28 mouse cellular contexts compared by ENCODE assay signal in genomic region chr1:25698702-25699250, GRCm38 (mm10).
A peak's percentile ranks its signal among the peaks of the same experiment; 100 is the strongest.
DNase-seq lines count a peak whose midpoint lies in the region; ATAC-seq and TF ChIP-seq lines count a peak whose summit lies in the region.
"Had no signal": no experiment of that assay in that cellular context is flagged by ENCODE, and none has a peak within 500 bp of the region (broad histone marks: within the 10 kb centered on the region; RNA-seq: fewer than 3 reads in every experiment).

No protein-coding gene starts in this region.

- no peaks in the 10 kb centered on the region for H3K27me3 ChIP-seq in forebrain, embryonic 14.5 days (replicated peaks; ENCODE audit: control insufficient read depth, insufficient read depth, low read length)
- no peaks in the 10 kb centered on the region for H3K27me3 ChIP-seq in forebrain, embryonic 11.5 days (ENCODE audit: control insufficient read depth, insufficient read depth, low read length)
- H3K27me3 ChIP-seq in forebrain, postnatal 0 days (ENCODE audit: insufficient read depth, low read length): no peaks in the 10 kb centered on the region
- H3K27me3 ChIP-seq: embryonic facial prominence, embryonic 13.5 days; heart, embryonic 13.5 days; liver, embryonic 13.5 days; megakaryocyte, embryonic 14.5 days had no signal

- H3K27ac ChIP-seq in forebrain, embryonic 14.5 days (ENCODE audit: low read depth, low read length): no peak overlapping the region
- no peak overlapping the region for H3K27ac ChIP-seq in forebrain, embryonic 11.5 days (ENCODE audit: low read depth, low read length)
- H3K27ac ChIP-seq in layer of hippocampus, adult 2 months: peak overlapping the region; percentile 76
- H3K27ac ChIP-seq in forebrain, postnatal 0 days (ENCODE audit: low read depth, low read length): 0 out of 2 replicates have a peak overlapping the region, but pooled peaks have one; percentile 24
- H3K27ac ChIP-seq: embryonic facial prominence, embryonic 13.5 days; heart, embryonic 13.5 days; kidney, postnatal 0 days; left cerebral cortex, adult 2 months; liver, embryonic 13.5 days had no signal

- WGBS in forebrain, embryonic 14.5 days: 77% methylated on average over 6 of the region's 6 CpGs
- 92% methylated on average over 6 of the region's 6 CpGs for WGBS in forebrain, embryonic 11.5 days
- 52% methylated on average over 6 of the region's 6 CpGs for WGBS in forebrain, postnatal 0 days

- peak; percentile 66 for DNase-seq in forebrain, embryonic 14.5 days (ENCODE audit: low spot score)
- DNase-seq in forebrain, embryonic 11.5 days (ENCODE audit: low spot score): no peak
- DNase-seq in layer of hippocampus, adult 2 months (ENCODE audit: low spot score in 2 of 2): peak in 1 of 2 experiments; percentile 61
- no peak for DNase-seq in layer of hippocampus, adult 8-10 months (ENCODE audit: low spot score in 2 of 2)
- DNase-seq in brain, adult 2 months (ENCODE audit: low read depth, low spot score): peak; percentile 79
- DNase-seq in forebrain, postnatal 0 days: peak; percentile 67
- no peak for DNase-seq in cerebellum, adult 9-10 months
- no peak for DNase-seq in thymus, postnatal 0 days (ENCODE audit: low spot score)
- DNase-seq: adrenal gland, adult 8-10 months; cerebellum, adult 11-12 months; cerebellum, postnatal 10 days; gastrocnemius, postnatal 36 days; heart, postnatal 10 days; kidney, adult 8-10 months; kidney, postnatal 4 days; liver, embryonic 13.5 days; lung, adult 18-20 months; lung, postnatal 4 days; thymus, adult 18-20 months; thymus, postnatal 36 days had no signal

- H3K9ac ChIP-seq in forebrain, embryonic 14.5 days (ENCODE audit: low read length): no peak overlapping the region
- H3K9ac ChIP-seq in forebrain, embryonic 11.5 days (ENCODE audit: low read length): no peak overlapping the region
- H3K9ac ChIP-seq in forebrain, postnatal 0 days: no peak overlapping the region
- H3K9ac ChIP-seq: embryonic facial prominence, embryonic 13.5 days; heart, embryonic 13.5 days; liver, embryonic 13.5 days had no signal

- no peaks in the 10 kb centered on the region for H3K36me3 ChIP-seq in forebrain, embryonic 14.5 days (ENCODE audit: control insufficient read depth, insufficient read depth, low read length)
- H3K36me3 ChIP-seq in forebrain, embryonic 11.5 days (ENCODE audit: control insufficient read depth, insufficient read depth, low read length): no peaks in the 10 kb centered on the region
- no peaks in the 10 kb centered on the region for H3K36me3 ChIP-seq in forebrain, postnatal 0 days (ENCODE audit: insufficient read depth)
- H3K36me3 ChIP-seq: embryonic facial prominence, embryonic 13.5 days; G1E; heart, embryonic 13.5 days; liver, embryonic 13.5 days had no signal

- H3K4me2 ChIP-seq in forebrain, embryonic 14.5 days (ENCODE audit: low read length): no peak overlapping the region
- no peak overlapping the region for H3K4me2 ChIP-seq in forebrain, embryonic 11.5 days (ENCODE audit: low read depth, low read length, severe bottlenecking)
- H3K4me2 ChIP-seq in forebrain, postnatal 0 days (ENCODE audit: low read depth): no peak overlapping the region
- H3K4me2 ChIP-seq: embryonic facial prominence, embryonic 13.5 days; heart, embryonic 13.5 days; liver, embryonic 13.5 days had no signal

- ATAC-seq in forebrain, embryonic 14.5 days: peak; percentile 81; the same call in 1 of the 2 replicates
- no peak for ATAC-seq in forebrain, embryonic 11.5 days (replicated peaks; ENCODE audit: low FRiP score)
- ATAC-seq in forebrain, postnatal 0 days: peak; percentile 90
- ATAC-seq: intestine, embryonic 16.5 days; lung, postnatal 0 days had no signal

- H3K4me3 ChIP-seq in forebrain, embryonic 14.5 days (ENCODE audit: low read depth, low read length): no peak overlapping the region
- H3K4me3 ChIP-seq in forebrain, embryonic 11.5 days (ENCODE audit: low read depth, low read length): no peak overlapping the region
- H3K4me3 ChIP-seq in layer of hippocampus, adult 2 months: no peak overlapping the region
- H3K4me3 ChIP-seq in forebrain, postnatal 0 days (ENCODE audit: low read depth, low read length): no peak overlapping the region
- H3K4me3 ChIP-seq: embryonic facial prominence, embryonic 13.5 days; heart, embryonic 13.5 days; left cerebral cortex, adult 2 months; liver, embryonic 13.5 days; megakaryocyte, embryonic 14.5 days had no signal

- no peaks in the 10 kb centered on the region for H3K4me1 ChIP-seq in forebrain, embryonic 14.5 days (ENCODE audit: control insufficient read depth, insufficient read depth, low read length)
- no peaks in the 10 kb centered on the region for H3K4me1 ChIP-seq in forebrain, embryonic 11.5 days (replicated peaks; ENCODE audit: control insufficient read depth, insufficient read depth, low read length)
- H3K4me1 ChIP-seq in forebrain, postnatal 0 days (ENCODE audit: insufficient read depth): no peaks in the 10 kb centered on the region
- H3K4me1 ChIP-seq: embryonic facial prominence, embryonic 13.5 days; heart, embryonic 13.5 days; liver, embryonic 13.5 days; megakaryocyte, embryonic 14.5 days had no signal

- TF ChIP-seq CTCF in layer of hippocampus, adult 2 months (conservative IDR thresholded peaks at IDR 0.05): no peak
- TF ChIP-seq CTCF in forebrain, postnatal 0 days (IDR thresholded peaks at IDR 0.05; ENCODE audit: low read depth): no peak

- no peaks in the 10 kb centered on the region for H3K9me3 ChIP-seq in forebrain, embryonic 14.5 days (replicated peaks; ENCODE audit: control insufficient read depth, low read length)
- no peaks in the 10 kb centered on the region for H3K9me3 ChIP-seq in forebrain, embryonic 11.5 days (ENCODE audit: control insufficient read depth, low read length)
- H3K9me3 ChIP-seq in forebrain, postnatal 0 days (ENCODE audit: low read length): no peaks in the 10 kb centered on the region
- H3K9me3 ChIP-seq: embryonic facial prominence, embryonic 13.5 days; heart, embryonic 13.5 days; liver, embryonic 13.5 days; megakaryocyte, embryonic 14.5 days had no signal

Comparison
In these comparisons a context has a peak if more than half of its experiments do, and no peak if none do; other contexts are left out.
1. DNase-seq: peak in forebrain, embryonic 14.5 days (single experiment), brain, adult 2 months (single experiment) and forebrain, postnatal 0 days (single experiment); none in forebrain, embryonic 11.5 days (single experiment), layer of hippocampus, adult 8-10 months (0 of 2), cerebellum, adult 9-10 months (single experiment) and thymus, postnatal 0 days (single experiment).
2. H3K27ac ChIP-seq: peak in layer of hippocampus, adult 2 months (single experiment) and forebrain, postnatal 0 days (single experiment); none in forebrain, embryonic 14.5 days (single experiment) and forebrain, embryonic 11.5 days (single experiment).